Mouse (Mus musculus): ENCODE results near the gene Mrpl48. TPM values are rescaled to one million over a fixed set of nuclear protein-coding genes. Genes with fewer than 3 reads are reported as not detected.

The Mrpl48 gene
- 67.7 and 69.4 TPM in 2 replicates for polyA plus RNA-seq (2016; fragmentation: Nextera tagmentation; extraction: Ambion mirVana)

GRCm38 (mm10) chr7:100608130-100608741, at the start of gene Mrpl48:
TSS of gene Mrpl48 (minus strand) at chr7:100608301.
- WGBS, result 1% methylated on average over 43 of the region's 43 CpGs
- Histone ChIP-seq H3K36me3 (no peaks in the 10 kb centered on the region), H3K4me1 (peaks cover 11% of the 10 kb centered on the region), H3K9me3 (no peaks in the 10 kb centered on the region), H3K4me3 (peak within 1 kb of the TSS; percentile 88), H3K27ac (replicated peaks) (peak within 1 kb of the TSS; percentile 99), H3K27me3 (peaks cover 3% of the 10 kb centered on the region; the same call in 1 of the 2 replicates), H3K4me2 (replicated peaks) (peak within 1 kb of the TSS; percentile 68), H3K9ac (replicated peaks) (peak within 1 kb of the TSS; percentile 98)
- ATAC-seq (ENCODE audit: low FRiP score, low read depth), result peak; percentile 48

- WGBS, result 57% methylated on average over 5 of the region's 5 CpGs
These were observed 48.6 kb upstream of the Mrpl48 start for GRCm38 (mm10) chr7:100656739-100657138.

GRCm38 (mm10) chr7:100654441-100654840, 46.3 kb upstream of the Mrpl48 start:
- Histone ChIP-seq H3K4me3 (no peak overlapping the region), H3K36me3 (no peaks in the 10 kb centered on the region), H3K4me1 (peaks cover 17% of the 10 kb centered on the region), H3K9ac (replicated peaks) (no peak overlapping the region), H3K27me3 (no peaks in the 10 kb centered on the region), H3K9me3 (no peaks in the 10 kb centered on the region), H3K4me2 (replicated peaks) (no peak overlapping the region), H3K27ac (replicated peaks) (peak overlapping the region; percentile 73; the same call in 1 of the 2 replicates)
- 0 out of 2 replicates have a peak, but pooled peaks have one; percentile 3 for ATAC-seq (ENCODE audit: low FRiP score, low read depth)
- 85% methylated on average over 8 of the region's 8 CpGs for WGBS

More at GRCm38 (mm10) chr7:100656739-100657138, 48.6 kb upstream of the Mrpl48 start:
- no peaks in the 10 kb centered on the region for H3K27me3 ChIP-seq
- no peak overlapping the region for H3K27ac ChIP-seq (replicated peaks)
- H3K4me3 ChIP-seq, result no peak overlapping the region
- H3K9me3 ChIP-seq, result no peaks in the 10 kb centered on the region
- no peak for ATAC-seq (ENCODE audit: low FRiP score, low read depth)
- no peak overlapping the region for H3K4me2 ChIP-seq (replicated peaks)
- no peaks in the 10 kb centered on the region for H3K36me3 ChIP-seq
- H3K9ac ChIP-seq (replicated peaks), result no peak overlapping the region
- H3K4me1 ChIP-seq, result peaks cover 17% of the 10 kb centered on the region

- ATAC-seq (ENCODE audit: low FRiP score, low read depth), result peak; percentile 88
- WGBS, result 61% methylated on average over 9 of the region's 9 CpGs
- H3K36me3 ChIP-seq, result no peaks in the 10 kb centered on the region
- H3K27ac ChIP-seq (replicated peaks), result peak overlapping the region; percentile 73
- H3K9ac ChIP-seq (replicated peaks), result 0 out of 2 replicates have a peak overlapping the region, but pooled peaks have one; percentile 3
- no peaks in the 10 kb centered on the region for H3K27me3 ChIP-seq
- no peaks in the 10 kb centered on the region for H3K9me3 ChIP-seq
- H3K4me1 ChIP-seq, result peaks cover 17% of the 10 kb centered on the region
- no peak overlapping the region for H3K4me3 ChIP-seq
- H3K4me2 ChIP-seq (replicated peaks), result 0 out of 2 replicates have a peak overlapping the region, but pooled peaks have one; percentile 1
These were observed 45.6 kb upstream of the Mrpl48 start for GRCm38 (mm10) chr7:100653480-100654266.

GRCm38 (mm10) chr7:100651011-100651410, 42.9 kb upstream of the Mrpl48 start:
- no peak for ATAC-seq (ENCODE audit: low FRiP score, low read depth)
- H3K4me3 ChIP-seq, result no peak overlapping the region
- no peaks in the 10 kb centered on the region for H3K9me3 ChIP-seq
- peaks cover 13% of the 10 kb centered on the region for H3K4me1 ChIP-seq
- 0 out of 2 replicates have a peak, but pooled peaks cover 8% of the 10 kb centered on the region for H3K36me3 ChIP-seq
- H3K27me3 ChIP-seq, result no peaks in the 10 kb centered on the region
- H3K27ac ChIP-seq (replicated peaks), result no peak overlapping the region
- no peak overlapping the region for H3K4me2 ChIP-seq (replicated peaks)
- H3K9ac ChIP-seq (replicated peaks), result no peak overlapping the region
- 81% methylated on average over 4 of the region's 4 CpGs for WGBS

- Histone ChIP-seq H3K4me1 (peaks cover 13% of the 10 kb centered on the region), H3K27me3 (no peaks in the 10 kb centered on the region), H3K4me2 (replicated peaks) (no peak overlapping the region), H3K9ac (replicated peaks) (no peak overlapping the region), H3K27ac (replicated peaks) (no peak overlapping the region), H3K4me3 (no peak overlapping the region), H3K9me3 (no peaks in the 10 kb centered on the region), H3K36me3 (0 out of 2 replicates have a peak, but pooled peaks cover 8% of the 10 kb centered on the region)
- 83% methylated on average over 6 of the region's 6 CpGs for WGBS
- no peak for ATAC-seq (ENCODE audit: low FRiP score, low read depth)
These were observed 42.3 kb upstream of the Mrpl48 start for GRCm38 (mm10) chr7:100650421-100650820.

- 77% methylated on average over 8 of the region's 8 CpGs for whole genome bisulfite sequencing
- Histone ChIP-seq H3K9ac (replicated peaks) (no peak overlapping the region), H3K4me2 (replicated peaks) (no peak overlapping the region), H3K27me3 (no peaks in the 10 kb centered on the region), H3K4me3 (no peak overlapping the region), H3K4me1 (peaks cover 13% of the 10 kb centered on the region), H3K36me3 (0 out of 2 replicates have a peak, but pooled peaks cover 8% of the 10 kb centered on the region), H3K27ac (replicated peaks) (no peak overlapping the region), H3K9me3 (no peaks in the 10 kb centered on the region)
- no peak for ATAC-seq (ENCODE audit: low FRiP score, low read depth)
These were observed 41.7 kb upstream of the Mrpl48 start for GRCm38 (mm10) chr7:100649826-100650225.

GRCm38 (mm10) chr7:100649095-100649494, 41.0 kb upstream of the Mrpl48 start:
- no peak overlapping the region for H3K4me2 ChIP-seq (replicated peaks)
- no peaks in the 10 kb centered on the region for H3K9me3 ChIP-seq
- no peak overlapping the region for H3K9ac ChIP-seq (replicated peaks)
- H3K27ac ChIP-seq (replicated peaks), result no peak overlapping the region
- H3K4me1 ChIP-seq, result peaks cover 8% of the 10 kb centered on the region
- 0 out of 2 replicates have a peak, but pooled peaks cover 8% of the 10 kb centered on the region for H3K36me3 ChIP-seq
- H3K4me3 ChIP-seq, result no peak overlapping the region
- ATAC-seq (ENCODE audit: low FRiP score, low read depth), result no peak
- WGBS, result 85% methylated on average over 4 of the region's 4 CpGs
- H3K27me3 ChIP-seq, result no peaks in the 10 kb centered on the region

GRCm38 (mm10) chr7:100645147-100645546, 37.0 kb upstream of the Mrpl48 start:
- WGBS, result 29% methylated on average over 3 of the region's 3 CpGs
- peaks cover 11% of the 10 kb centered on the region; the same call in 1 of the 2 replicates for H3K36me3 ChIP-seq
- no peaks in the 10 kb centered on the region for H3K9me3 ChIP-seq
- no peak overlapping the region for H3K27ac ChIP-seq (replicated peaks)
- no peaks in the 10 kb centered on the region for H3K27me3 ChIP-seq
- no peak overlapping the region for H3K4me3 ChIP-seq
- no peak overlapping the region for H3K4me2 ChIP-seq (replicated peaks)
- H3K4me1 ChIP-seq, result no peaks in the 10 kb centered on the region
- no peak; the same call in 1 of the 2 replicates for ATAC-seq (ENCODE audit: low FRiP score, low read depth)
- H3K9ac ChIP-seq (replicated peaks), result no peak overlapping the region

- WGBS, result 92% methylated on average over 4 of the region's 4 CpGs
- ATAC-seq (ENCODE audit: low FRiP score, low read depth), result no peak
These were observed 34.3 kb upstream of the Mrpl48 start for GRCm38 (mm10) chr7:100642413-100642812.

GRCm38 (mm10) chr7:100637657-100638056, 29.6 kb upstream of the Mrpl48 start:
- WGBS, result 8% methylated on average over 1 of the region's 1 CpGs
- Histone ChIP-seq H3K27me3 (no peaks in the 10 kb centered on the region), H3K4me3 (no peak overlapping the region)

More at GRCm38 (mm10) chr7:100642413-100642812, 34.3 kb upstream of the Mrpl48 start:
- no peak overlapping the region for H3K4me3 ChIP-seq
- no peak overlapping the region for H3K9ac ChIP-seq (replicated peaks)
- no peaks in the 10 kb centered on the region for H3K4me1 ChIP-seq
- H3K27me3 ChIP-seq, result no peaks in the 10 kb centered on the region
- H3K27ac ChIP-seq (replicated peaks), result no peak overlapping the region
- no peaks in the 10 kb centered on the region for H3K9me3 ChIP-seq
- H3K4me2 ChIP-seq (replicated peaks), result no peak overlapping the region
- H3K36me3 ChIP-seq, result peaks cover 14% of the 10 kb centered on the region

GRCm38 (mm10) chr7:100624538-100624937, 16.4 kb upstream of the Mrpl48 start:
- Histone ChIP-seq H3K27me3 (no peaks in the 10 kb centered on the region), H3K4me2 (replicated peaks) (no peak overlapping the region), H3K36me3 (0 out of 2 replicates have a peak, but pooled peaks cover 5% of the 10 kb centered on the region), H3K9ac (replicated peaks) (no peak overlapping the region), H3K4me3 (no peak overlapping the region), H3K27ac (replicated peaks) (no peak overlapping the region), H3K9me3 (no peaks in the 10 kb centered on the region), H3K4me1 (no peaks in the 10 kb centered on the region)
- WGBS, result 76% methylated on average over 3 of the region's 3 CpGs
- no peak for ATAC-seq (ENCODE audit: low FRiP score, low read depth)

More at GRCm38 (mm10) chr7:100637657-100638056, 29.6 kb upstream of the Mrpl48 start:
- H3K9ac ChIP-seq (replicated peaks), result no peak overlapping the region
- no peak overlapping the region for H3K4me2 ChIP-seq (replicated peaks)
- no peaks in the 10 kb centered on the region for H3K9me3 ChIP-seq
- H3K27ac ChIP-seq (replicated peaks), result no peak overlapping the region
- no peaks in the 10 kb centered on the region for H3K4me1 ChIP-seq
- no peak for ATAC-seq (ENCODE audit: low FRiP score, low read depth)
- H3K36me3 ChIP-seq, result peaks cover 26% of the 10 kb centered on the region

Data from midbrain, embryonic 12.5 days (tissue).